Mouse (Mus musculus) liver, adult 2 months (tissue): ENCODE data around the gene Egfl7. TPM values are rescaled to one million over a fixed set of nuclear protein-coding genes. Genes with fewer than 3 reads are reported as not detected.

Source experiments
- DNase-seq: peaks from one replicate; pipeline ENCODE4 v3.0.0-alpha.2; 2011; ENCODE audit warnings: low read depth, low spot score; ENCODE audit errors: extremely low read depth
- H3K27ac ChIP-seq: fragments of 200-500 bp; replicated peaks from 2 replicates; pipeline ENCODE4 v1.5.1; 2012; ENCODE audit warnings: low read depth, mild to moderate bottlenecking, control low read depth, inconsistent platforms, low read length; ENCODE audit not compliant: insufficient read depth
- H3K27me3 ChIP-seq: fragments of 200-500 bp; 2 replicates; pipeline ENCODE4 v1.6.1; 2012; ENCODE audit warnings: mild to moderate bottlenecking, moderate library complexity, low read length, inconsistent platforms; ENCODE audit not compliant: control insufficient read depth, insufficient read depth
- H3K36me3 ChIP-seq: fragments of 200-500 bp; 2 replicates; pipeline ENCODE4 v1.6.1; 2012; ENCODE audit warnings: low read length, inconsistent platforms; ENCODE audit not compliant: control insufficient read depth, insufficient read depth
- H3K4me1 ChIP-seq: fragments of 200-500 bp; 2 replicates; pipeline ENCODE4 v1.6.1; 2011; ENCODE audit warnings: low read length; ENCODE audit not compliant: control insufficient read depth, insufficient read depth
- H3K4me3 ChIP-seq: fragments of 200-500 bp; 2 replicates; pipeline ENCODE4 v1.5.1; 2011; ENCODE audit warnings: low read depth, mild to moderate bottlenecking, control low read depth, low read length, moderate library complexity; ENCODE audit not compliant: insufficient read depth
- H3K79me2 ChIP-seq: fragments of 200-500 bp; 2 replicates; pipeline ENCODE4 v1.6.1; 2012; ENCODE audit warnings: inconsistent platforms, mild to moderate bottlenecking, low read length, moderate library complexity; ENCODE audit not compliant: control insufficient read depth, insufficient read depth
- H3K9ac ChIP-seq: fragments of 200-500 bp; 2 replicates; pipeline ENCODE4 v1.6.1; 2012; ENCODE audit warnings: low read depth, mild to moderate bottlenecking, control low read depth, inconsistent platforms, low read length
- CTCF ChIP-seq: fragments of 200-500 bp; IDR thresholded peaks from 2 replicates; pipeline ENCODE4 v1.5.1; 2011; ENCODE audit warnings: low read depth, low read length, control low read depth
- POLR2A ChIP-seq: fragments of 200-500 bp; IDR thresholded peaks from 2 replicates; pipeline ENCODE4 v1.6.1; 2011; ENCODE audit warnings: low read length, control low read depth; ENCODE audit not compliant: insufficient read depth; ENCODE audit errors: extremely low read depth
- WGBS: fragments of 180-500 bp; shearing (Covaris S2); methylation state at CpG from one replicate; pipeline ENCODE4 v1.1.7; 2018; 5-methylcytosine and 5-hydroxymethylcytosine counted together
- polyA plus RNA-seq: library from polyadenylated mRNA; depleted of rRNA; stranded (reverse); fragments of >200 nt; gene quantifications from 2 replicates; pipeline ENCODE4 v1.2.3, GENCODE M21; 2012; rRNA removed
- total RNA-seq: library from RNA; depleted of rRNA; stranded (reverse); fragments of >200 nt; gene quantifications from 2 replicates; pipeline ENCODE4 v1.2.3, GENCODE M21; 2014; rRNA removed

Egfl7 gene
- total and polyA plus RNA-seq, 2 experiments = 58.6 to 90.0 TPM

GRCm38 (mm10) chr2:26638572-26638971, 58.8 kb downstream of the Egfl7 start:
- DNase-seq = no peak
- Histone ChIP-seq H3K27ac (no peak overlapping the region), H3K79me2 (peaks cover 3% of the 10 kb centered on the region; the same call in 1 of the 2 replicates), H3K36me3 (peaks cover 17% of the 10 kb centered on the region), H3K27me3 (no peaks in the 10 kb centered on the region), H3K4me1 (peaks cover 5% of the 10 kb centered on the region; the same call in 1 of the 2 replicates), H3K4me3 (no peak overlapping the region), H3K9ac (no peak overlapping the region)
- 73% methylated on average over 5 of the region's 5 CpGs for WGBS
- TF ChIP-seq POLR2A (no peak), CTCF (no peak)

- TF ChIP-seq CTCF (peak; percentile 77), POLR2A (no peak)
- 7% methylated on average over 8 of the region's 8 CpGs for WGBS
- Histone ChIP-seq H3K4me3 (peak overlapping the region; percentile 29; the same call in 1 of the 2 replicates), H3K27ac (no peak overlapping the region), H3K27me3 (no peaks in the 10 kb centered on the region), H3K36me3 (peaks cover 17% of the 10 kb centered on the region), H3K9ac (peak overlapping the region; percentile 44; the same call in 1 of the 2 replicates), H3K4me1 (peaks cover 5% of the 10 kb centered on the region; the same call in 1 of the 2 replicates), H3K79me2 (peaks cover 3% of the 10 kb centered on the region; the same call in 1 of the 2 replicates)
- peak; percentile 70 for DNase-seq
Observed at GRCm38 (mm10) chr2:26639083-26639482, 59.3 kb downstream of the Egfl7 start.

GRCm38 (mm10) chr2:26639838-26640830, 60.3 kb downstream of the Egfl7 start:
- DNase-seq = peak; percentile 81
- Histone ChIP-seq H3K9ac (peak overlapping the region; percentile 84), H3K27me3 (no peaks in the 10 kb centered on the region), H3K4me1 (peaks cover 5% of the 10 kb centered on the region; the same call in 1 of the 2 replicates), H3K4me3 (peak overlapping the region; percentile 74), H3K27ac (peak overlapping the region; percentile 53), H3K36me3 (peaks cover 17% of the 10 kb centered on the region), H3K79me2 (peaks cover 3% of the 10 kb centered on the region; the same call in 1 of the 2 replicates)
- 6% methylated on average over 49 of the region's 49 CpGs for WGBS
- TF ChIP-seq POLR2A (peak; percentile 87), CTCF (peak; percentile 92)

- H3K4me3 ChIP-seq = no peak overlapping the region
- WGBS = 86% methylated on average over 7 of the region's 7 CpGs
- peaks cover 3% of the 10 kb centered on the region; the same call in 1 of the 2 replicates for H3K79me2 ChIP-seq
- H3K27me3 ChIP-seq = no peaks in the 10 kb centered on the region
- no peak overlapping the region for H3K27ac ChIP-seq
- H3K4me1 ChIP-seq = peaks cover 5% of the 10 kb centered on the region; the same call in 1 of the 2 replicates
- no peak for TF ChIP-seq CTCF
- no peak for TF ChIP-seq POLR2A
- H3K9ac ChIP-seq = no peak overlapping the region
- no peak for DNase-seq
- peaks cover 16% of the 10 kb centered on the region for H3K36me3 ChIP-seq
Observed at GRCm38 (mm10) chr2:26641006-26641647, 61.3 kb downstream of the Egfl7 start.

Other genes with a start within 250 kb of the Egfl7 start
- gene Dnlz, start 227.9 kb upstream of the Egfl7 start, total RNA-seq = 8.7 and 10.7 TPM in 2 replicates
- gene Dnlz, start 227.9 kb upstream of the Egfl7 start, polyA plus RNA-seq = 16.4 and 22.4 TPM in 2 replicates
- 0.81 and 0.92 TPM in 2 replicates for gene Card9, start 219.1 kb upstream of the Egfl7 start, total RNA-seq
- 0.40 and 0.84 TPM in 2 replicates for gene Card9, start 219.1 kb upstream of the Egfl7 start, polyA plus RNA-seq
- 6.4 and 7.5 TPM in 2 replicates for gene Snapc4, start 199.4 kb upstream of the Egfl7 start, total RNA-seq
- 9.1 and 14.3 TPM in 2 replicates for gene Snapc4, start 199.4 kb upstream of the Egfl7 start, polyA plus RNA-seq
- gene Entr1, start 190.7 kb upstream of the Egfl7 start, total RNA-seq = 31.5 and 32.8 TPM in 2 replicates
- gene Entr1, start 190.7 kb upstream of the Egfl7 start, polyA plus RNA-seq = 41.0 and 45.0 TPM in 2 replicates
- 38.2 and 40.8 TPM in 2 replicates for gene Pmpca, start 190.7 kb upstream of the Egfl7 start, total RNA-seq
- gene Pmpca, start 190.7 kb upstream of the Egfl7 start, polyA plus RNA-seq = 35.7 and 52.0 TPM in 2 replicates
- 2.4 and 4.4 TPM in 2 replicates for gene Inpp5e, start 170.8 kb upstream of the Egfl7 start, total RNA-seq
- gene Inpp5e, start 170.8 kb upstream of the Egfl7 start, polyA plus RNA-seq = 7.1 and 8.7 TPM in 2 replicates
- gene Sec16a, start 134.8 kb upstream of the Egfl7 start, total RNA-seq = 44.5 and 53.2 TPM in 2 replicates
- 70.5 and 78.2 TPM in 2 replicates for gene Sec16a, start 134.8 kb upstream of the Egfl7 start, polyA plus RNA-seq
- gene Notch1, start 63.4 kb upstream of the Egfl7 start, total RNA-seq = 6.2 and 13.8 TPM in 2 replicates
- 9.1 and 9.7 TPM in 2 replicates for gene Notch1, start 63.4 kb upstream of the Egfl7 start, polyA plus RNA-seq
- not detected in 2 replicates for gene Gm20532, start 6.6 kb downstream of the Egfl7 start, total RNA-seq
- gene Gm20532, start 6.6 kb downstream of the Egfl7 start, polyA plus RNA-seq = not detected in 2 replicates
- gene Agpat2, start 24.4 kb downstream of the Egfl7 start, total RNA-seq = 116 and 153 TPM in 2 replicates
- gene Agpat2, start 24.4 kb downstream of the Egfl7 start, polyA plus RNA-seq = 421 and 511 TPM in 2 replicates
- 0.09 and 0.13 TPM in 2 replicates for gene Fam69b, start 48.4 kb downstream of the Egfl7 start, total RNA-seq
- 0.41 and 0.60 TPM in 2 replicates for gene Fam69b, start 48.4 kb downstream of the Egfl7 start, polyA plus RNA-seq
- gene Lcn4, start 91.3 kb downstream of the Egfl7 start, total RNA-seq = not detected in 2 replicates
- not detected in 2 replicates for gene Lcn4, start 91.3 kb downstream of the Egfl7 start, polyA plus RNA-seq